Mouse (Mus musculus) T-helper 17 cell (primary cell): ENCODE data around the gene Kctd3.
"Not testable (repeated sequence)": the region's sequence is repeated elsewhere in the genome, so short reads cannot be mapped to it uniquely, and the experiment has no call there.

Experiments used
- in situ Hi-C, 2 experiments: fragments of 300-600 bp; cut with MboI, MseI; formaldehyde crosslinking; loops; 1 replicate in 1 of 2; 2 replicates in 1 of 2; pipeline ENCODE4 v1.15.1; 2025; ENCODE audit warnings: high pct_unique_total_duplicates in 2 of 2

Kctd3 gene

GRCm38 (mm10) chr1:189007239-189007979 lies at the start of gene Kctd3:
Gene Kctd3 (minus strand): TSS chr1:189007841.
- in situ Hi-C loops: no loop called here

- in situ Hi-C loops: no loop called here
Observed at GRCm38 (mm10) chr1:189057425-189057824, 49.8 kb upstream of the Kctd3 start.

GRCm38 (mm10) chr1:189055933-189056332 lies 48.3 kb upstream of the Kctd3 start:
- in situ Hi-C loops: no loop called here

- in situ Hi-C loops: no loop called here
Observed at GRCm38 (mm10) chr1:189054941-189055551, 47.4 kb upstream of the Kctd3 start.

- in situ Hi-C loops: no loop called here
Observed at GRCm38 (mm10) chr1:189054191-189054590, 46.5 kb upstream of the Kctd3 start.

- in situ Hi-C loops: no loop called here
Observed at GRCm38 (mm10) chr1:189052189-189052588, 44.5 kb upstream of the Kctd3 start.

GRCm38 (mm10) chr1:189050122-189050521 lies 42.5 kb upstream of the Kctd3 start:
- in situ Hi-C loops: no loop called here

- in situ Hi-C loops: loop anchor here in 1 of 2 experiments (10.0 kb wide), 1 partner anchor 1344 kb away; no protein-coding TSS in a partner anchor
Observed at GRCm38 (mm10) chr1:189048331-189048730, 40.7 kb upstream of the Kctd3 start.

- in situ Hi-C loops: loop anchor here in 1 of 2 experiments (10.0 kb wide), 1 partner anchor 1343 kb away; no protein-coding TSS in a partner anchor
Observed at GRCm38 (mm10) chr1:189047918-189048317, 40.3 kb upstream of the Kctd3 start.

GRCm38 (mm10) chr1:189046831-189047230 lies 39.2 kb upstream of the Kctd3 start:
- in situ Hi-C loops: loop anchor here in 1 of 2 experiments (10.0 kb wide), 1 partner anchor 1342 kb away; no protein-coding TSS in a partner anchor

- in situ Hi-C loops: loop anchor here in 1 of 2 experiments (10.0 kb wide), 1 partner anchor 1342 kb away; no protein-coding TSS in a partner anchor
Observed at GRCm38 (mm10) chr1:189046301-189046700, 38.7 kb upstream of the Kctd3 start.

GRCm38 (mm10) chr1:189041261-189041660 lies 33.6 kb upstream of the Kctd3 start:
- in situ Hi-C loops: loop anchor here in 1 of 2 experiments (10.0 kb wide), 1 partner anchor 1336 kb away; no protein-coding TSS in a partner anchor

- in situ Hi-C loops: no loop called here
Observed at GRCm38 (mm10) chr1:189039348-189039747, 31.7 kb upstream of the Kctd3 start.

GRCm38 (mm10) chr1:189032817-189033216 lies 25.2 kb upstream of the Kctd3 start:
- in situ Hi-C loops: not testable (repeated sequence)

- in situ Hi-C loops: no loop called here
Observed at GRCm38 (mm10) chr1:189030975-189031374, 23.3 kb upstream of the Kctd3 start.

- in situ Hi-C loops: no loop called here
Observed at GRCm38 (mm10) chr1:189028267-189028666, 20.6 kb upstream of the Kctd3 start.

GRCm38 (mm10) chr1:189026885-189027284 lies 19.2 kb upstream of the Kctd3 start:
- in situ Hi-C loops: no loop called here

GRCm38 (mm10) chr1:189023701-189024080 lies 16.1 kb upstream of the Kctd3 start:
- in situ Hi-C loops: loop anchor here (5.0 kb wide), 2 partner anchors 599 to 604 kb away; no protein-coding TSS in a partner anchor

GRCm38 (mm10) chr1:189022925-189023700 lies 15.5 kb upstream of the Kctd3 start:
- in situ Hi-C loops: loop anchor here (5.0 kb wide), 2 partner anchors 599 to 604 kb away; no protein-coding TSS in a partner anchor

GRCm38 (mm10) chr1:189015372-189015771 lies 7.7 kb upstream of the Kctd3 start:
- in situ Hi-C loops: no loop called here

GRCm38 (mm10) chr1:189013587-189013921 lies 5.9 kb upstream of the Kctd3 start:
- in situ Hi-C loops: no loop called here
